Mouse (Mus musculus) neural tube, embryonic 10.5 days (tissue): ENCODE results near the gene Slc22a14.
"Not testable (repeated sequence)": the region's sequence is repeated elsewhere in the genome, so short reads cannot be mapped to it uniquely, and the experiment has no call there.

Experiments
- DNase-seq: peaks from one replicate; pipeline ENCODE4 v3.0.0-alpha.2; 2017; ENCODE audit warnings: low spot score; ENCODE audit errors: extremely low spot score

The Slc22a14 gene

GRCm38 (mm10) chr9:119263067-119263466, 102.3 kb downstream of the Slc22a14 start:
- DNase-seq, result no peak

- no peak for DNase-seq
These were observed 104.5 kb downstream of the Slc22a14 start for GRCm38 (mm10) chr9:119260825-119261224.

- no peak for DNase-seq
These were observed 106.6 kb downstream of the Slc22a14 start for GRCm38 (mm10) chr9:119258785-119259184.

GRCm38 (mm10) chr9:119258128-119258527, 107.2 kb downstream of the Slc22a14 start:
- DNase-seq, result no peak

- DNase-seq, result no peak
These were observed 109.2 kb downstream of the Slc22a14 start for GRCm38 (mm10) chr9:119256161-119256560.

- no peak for DNase-seq
These were observed 110.3 kb downstream of the Slc22a14 start for GRCm38 (mm10) chr9:119255096-119255495.

- DNase-seq, result no peak
These were observed 111.2 kb downstream of the Slc22a14 start for GRCm38 (mm10) chr9:119254187-119254586.

- DNase-seq, result no peak
These were observed 117.4 kb downstream of the Slc22a14 start for GRCm38 (mm10) chr9:119247996-119248395.

GRCm38 (mm10) chr9:119246826-119247225, 118.5 kb downstream of the Slc22a14 start:
- DNase-seq, result no peak

- DNase-seq, result no peak
These were observed 121.4 kb downstream of the Slc22a14 start for GRCm38 (mm10) chr9:119243981-119244380.

GRCm38 (mm10) chr9:119241169-119241865, 124.0 kb downstream of the Slc22a14 start:
- DNase-seq, result no peak

GRCm38 (mm10) chr9:119240286-119240997, 124.9 kb downstream of the Slc22a14 start:
- no peak for DNase-seq

- no peak for DNase-seq
These were observed 126.1 kb downstream of the Slc22a14 start for GRCm38 (mm10) chr9:119239274-119239673.

GRCm38 (mm10) chr9:119238796-119239195, 126.6 kb downstream of the Slc22a14 start:
- no peak for DNase-seq

GRCm38 (mm10) chr9:119231552-119231951, 133.8 kb downstream of the Slc22a14 start:
- DNase-seq, result no peak

GRCm38 (mm10) chr9:119230829-119231228, 134.5 kb downstream of the Slc22a14 start:
- no peak for DNase-seq

- no peak for DNase-seq
These were observed 145.1 kb downstream of the Slc22a14 start for GRCm38 (mm10) chr9:119220249-119220648.

GRCm38 (mm10) chr9:119219667-119220066, 145.7 kb downstream of the Slc22a14 start:
- DNase-seq, result no peak

- DNase-seq, result not testable (repeated sequence)
These were observed 150.0 kb downstream of the Slc22a14 start for GRCm38 (mm10) chr9:119215341-119215740.

GRCm38 (mm10) chr9:119214601-119215000, 150.8 kb downstream of the Slc22a14 start:
- DNase-seq, result no peak

- no peak for DNase-seq
These were observed 152.4 kb downstream of the Slc22a14 start for GRCm38 (mm10) chr9:119212996-119213395.

- no peak for DNase-seq
These were observed 156.4 kb downstream of the Slc22a14 start, which contains the start of gene Slc22a13 for GRCm38 (mm10) chr9:119208998-119209397. Gene Slc22a13, minus strand, starts transcription at chr9:119209098.

GRCm38 (mm10) chr9:119207113-119207512, 158.2 kb downstream of the Slc22a14 start:
- DNase-seq, result no peak
